Mouse (Mus musculus) kidney, embryonic 14.5 days (tissue): Measurements from ENCODE around the gene Olfr731. TPM values are rescaled to one million over a fixed set of nuclear protein-coding genes. Genes with fewer than 3 reads are reported as not detected.

Experiments used
- ATAC-seq: fragments of 200-750 bp; cut with Nextera tagmentation; 2 replicates; pipeline ENCODE4 v1.8.0; 2017; ENCODE audit warnings: moderate number of reproducible peaks, mild to moderate bottlenecking, moderate TSS enrichment, moderate library complexity; ENCODE audit not compliant: low FRiP score, low TSS enrichment
- H3K27ac ChIP-seq: fragments of 300-500 bp; sonication (generic); 2 replicates; pipeline ENCODE4 v1.5.1; 2014; ENCODE audit warnings: low read depth, mild to moderate bottlenecking, low read length, moderate library complexity, mixed read lengths
- H3K27me3 ChIP-seq: fragments of 300-500 bp; sonication (generic); 2 replicates; pipeline ENCODE4 v1.6.1; 2014; ENCODE audit warnings: mild to moderate bottlenecking, low read length; ENCODE audit not compliant: control insufficient read depth, insufficient read depth
- H3K36me3 ChIP-seq: fragments of 300-500 bp; sonication (generic); 2 replicates; pipeline ENCODE4 v1.6.1; 2014; ENCODE audit warnings: low read length, mixed read lengths; ENCODE audit not compliant: control insufficient read depth, insufficient read depth
- H3K4me1 ChIP-seq: fragments of 300-500 bp; sonication (generic); 2 replicates; pipeline ENCODE4 v1.6.1; 2014; ENCODE audit warnings: low read length, mixed read lengths; ENCODE audit not compliant: control insufficient read depth, insufficient read depth
- H3K4me2 ChIP-seq: fragments of 300-500 bp; sonication (generic); replicated peaks from 2 replicates; pipeline ENCODE4 v1.6.1; 2014; ENCODE audit warnings: low read depth, mild to moderate bottlenecking, low read length
- H3K4me3 ChIP-seq: fragments of 300-500 bp; sonication (generic); 2 replicates; pipeline ENCODE4 v1.5.1; 2014; ENCODE audit warnings: mild to moderate bottlenecking, low read length
- H3K9ac ChIP-seq: fragments of 300-500 bp; sonication (generic); 2 replicates; pipeline ENCODE4 v1.6.1; 2014; ENCODE audit warnings: low read depth, mild to moderate bottlenecking, low read length, moderate library complexity
- H3K9me3 ChIP-seq: fragments of 300-500 bp; sonication (generic); 2 replicates; pipeline ENCODE4 v1.6.1; 2016; ENCODE audit warnings: low read length; ENCODE audit not compliant: control insufficient read depth
- WGBS: fragments of 180-500 bp; shearing (Covaris S2); extraction: QIAGEN DNeasy Blood & Tissue Kit; methylation state at CpG from one replicate; pipeline ENCODE4 v1.1.7; 2014; 5-methylcytosine and 5-hydroxymethylcytosine counted together
- polyA plus RNA-seq: library from polyadenylated mRNA; unstranded; fragments of >200 nt; fragmentation: Nextera tagmentation; extraction: Ambion mirVana; gene quantifications from 2 replicates; pipeline ENCODE4 v1.2.1, GENCODE M21; 2014

Gene Olfr731
- not detected in 2 replicates for polyA plus RNA-seq

DNA sequence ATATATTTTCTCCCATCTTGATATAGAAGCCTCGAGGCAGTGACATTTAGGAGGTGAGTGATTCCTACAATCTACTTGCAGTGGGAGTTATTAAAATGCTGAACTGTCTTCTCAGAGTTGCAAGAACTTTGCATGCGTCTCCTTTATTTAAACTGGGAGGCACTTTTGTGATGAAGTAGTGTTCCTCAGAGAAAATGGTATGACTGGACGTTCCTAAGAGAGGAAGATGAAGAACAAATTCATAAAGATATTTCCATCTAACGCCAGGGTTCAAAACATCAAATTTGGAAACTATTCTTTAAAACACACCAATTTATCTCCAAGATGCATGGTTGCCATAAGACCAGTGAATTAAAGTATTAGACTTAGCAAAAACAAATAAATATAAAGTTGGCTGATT lies at the start of gene Olfr731:
TSS of gene Olfr731 (minus strand) at position 101 of the 400 bp plus-strand sequence.
- Histone ChIP-seq H3K9me3 (no peaks in the 10 kb centered on the region), H3K27me3 (no peaks in the 10 kb centered on the region), H3K4me3 (no peak within 1 kb of the TSS), H3K27ac (no peak within 1 kb of the TSS), H3K4me2 (no peak within 1 kb of the TSS), H3K36me3 (no peaks in the 10 kb centered on the region), H3K4me1 (no peaks in the 10 kb centered on the region), H3K9ac (no peak within 1 kb of the TSS)
- WGBS: 87% methylated on average over 4 of the region's 4 CpGs
- ATAC-seq: no peak

DNA sequence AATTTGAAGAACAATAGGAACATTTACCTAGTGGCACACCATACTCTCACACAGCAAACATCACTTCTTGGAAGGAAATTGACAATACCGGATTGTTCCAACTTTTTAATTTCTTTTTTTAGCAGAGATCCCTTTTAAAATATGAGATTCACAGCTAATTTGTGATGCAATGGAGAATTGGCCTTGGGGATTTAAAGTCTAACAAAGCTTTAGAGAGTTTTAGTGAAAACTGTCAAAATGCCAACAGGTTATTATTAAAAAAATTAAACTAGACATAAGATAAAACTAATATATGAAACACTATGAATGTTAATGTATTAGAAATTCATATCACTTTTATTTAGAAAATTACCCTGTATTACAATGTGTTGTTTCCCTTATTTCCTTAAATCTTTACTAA lies 42.4 kb upstream of the Olfr731 start, which contains the start of gene Olfr732:
TSS of gene Olfr732 (minus strand) at position 101 of the 400 bp plus-strand sequence.
- no peak for ATAC-seq
- 91% methylated on average over 1 of the region's 1 CpGs for WGBS
- no peak within 1 kb of the TSS for H3K9ac ChIP-seq
- no peaks in the 10 kb centered on the region for H3K27me3 ChIP-seq
- no peaks in the 10 kb centered on the region for H3K36me3 ChIP-seq
- H3K4me1 ChIP-seq: no peaks in the 10 kb centered on the region
- H3K4me2 ChIP-seq: no peak within 1 kb of the TSS
- no peak within 1 kb of the TSS for H3K4me3 ChIP-seq
- no peaks in the 10 kb centered on the region for H3K9me3 ChIP-seq
- no peak within 1 kb of the TSS for H3K27ac ChIP-seq

DNA sequence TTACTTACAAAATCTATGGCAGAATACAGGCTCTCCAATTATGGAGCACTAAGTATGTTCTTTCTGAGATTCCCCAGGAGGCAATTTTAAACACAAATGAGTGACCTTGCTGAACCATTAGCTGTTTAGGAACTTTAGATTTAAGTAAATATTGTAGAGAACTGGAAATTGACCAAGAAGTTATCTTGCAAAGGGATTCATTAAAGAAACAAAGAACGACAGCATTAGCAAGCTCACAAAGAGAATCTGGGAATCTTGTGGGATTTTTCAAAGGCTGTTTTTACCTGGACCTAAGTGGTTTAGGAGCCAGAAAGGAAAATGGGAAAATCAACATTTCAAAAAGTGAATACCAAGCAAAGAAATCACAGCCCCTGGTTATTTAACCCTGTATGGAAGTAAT lies 53.6 kb downstream of the Olfr731 start, which contains the start of gene Olfr730:
TSS of gene Olfr730 (minus strand) at position 101 of the 400 bp plus-strand sequence.
- ATAC-seq: no peak
- WGBS: 58% methylated on average over 1 of the region's 1 CpGs
- no peaks in the 10 kb centered on the region for H3K36me3 ChIP-seq
- no peak within 1 kb of the TSS for H3K4me2 ChIP-seq
- H3K4me1 ChIP-seq: no peaks in the 10 kb centered on the region
- H3K4me3 ChIP-seq: no peak within 1 kb of the TSS
- H3K27me3 ChIP-seq: no peaks in the 10 kb centered on the region
- no peak within 1 kb of the TSS for H3K27ac ChIP-seq
- no peak within 1 kb of the TSS for H3K9ac ChIP-seq
- no peaks in the 10 kb centered on the region for H3K9me3 ChIP-seq

Other genes starting within 250 kb of the Olfr731 start
- gene Olfr725, start 201.5 kb downstream of the Olfr731 start, polyA plus RNA-seq: not detected in 2 replicates
- gene Olfr726, start 150.9 kb downstream of the Olfr731 start, polyA plus RNA-seq: not detected in 2 replicates
- not detected in 2 replicates for gene Olfr727, start 118.7 kb downstream of the Olfr731 start, polyA plus RNA-seq
- not detected in 2 replicates for gene Olfr728, start 99.2 kb downstream of the Olfr731 start, polyA plus RNA-seq
- gene Olfr729, start 89.0 kb downstream of the Olfr731 start, polyA plus RNA-seq: not detected in 2 replicates
- not detected in 2 replicates for gene Olfr730, start 53.7 kb downstream of the Olfr731 start, polyA plus RNA-seq
- gene Olfr732, start 42.3 kb upstream of the Olfr731 start, polyA plus RNA-seq: not detected in 2 replicates
- gene Olfr733, start 59.7 kb upstream of the Olfr731 start, polyA plus RNA-seq: not detected in 2 replicates
- not detected in 2 replicates for gene Olfr734, start 84.9 kb upstream of the Olfr731 start, polyA plus RNA-seq
- gene Olfr735, start 107.0 kb upstream of the Olfr731 start, polyA plus RNA-seq: not detected in 2 replicates
- gene Tlr11, start 116.0 kb upstream of the Olfr731 start, polyA plus RNA-seq: not detected in 2 replicates
- gene Olfr736, start 139.3 kb upstream of the Olfr731 start, polyA plus RNA-seq: not detected in 2 replicates
- not detected in 2 replicates for gene Olfr738, start 165.7 kb upstream of the Olfr731 start, polyA plus RNA-seq
- gene Olfr739, start 176.8 kb upstream of the Olfr731 start, polyA plus RNA-seq: not detected in 2 replicates
- not detected in 2 replicates for gene Olfr740, start 203.7 kb upstream of the Olfr731 start, polyA plus RNA-seq
- gene Olfr741, start 230.9 kb upstream of the Olfr731 start, polyA plus RNA-seq: not detected in 2 replicates